Mouse (Mus musculus) heart, embryonic 11.5 days (tissue): ENCODE measurements around the gene Trim69. TPM values are rescaled to one million over a fixed set of nuclear protein-coding genes. Genes with fewer than 3 reads are reported as not detected.

Source experiments
- ATAC-seq: fragments of 200-750 bp; cut with Nextera tagmentation; replicated peaks from 2 replicates; pipeline ENCODE4 v1.8.0; 2017; ENCODE audit warnings: moderate library complexity; ENCODE audit not compliant: insufficient number of reproducible peaks, low FRiP score, low TSS enrichment
- H3K27ac ChIP-seq: fragments of 300-500 bp; sonication (generic); 2 replicates; pipeline ENCODE4 v1.5.1; 2014; ENCODE audit warnings: mild to moderate bottlenecking, low read depth, low read length
- H3K27me3 ChIP-seq: fragments of 300-500 bp; sonication (generic); 2 replicates; pipeline ENCODE4 v1.6.1; 2014; ENCODE audit warnings: mild to moderate bottlenecking, low read length, mixed read lengths; ENCODE audit not compliant: control insufficient read depth, insufficient read depth
- H3K36me3 ChIP-seq: fragments of 300-500 bp; sonication (generic); 2 replicates; pipeline ENCODE4 v1.6.1; 2014; ENCODE audit warnings: mild to moderate bottlenecking, low read length, moderate library complexity, mixed read lengths; ENCODE audit not compliant: control insufficient read depth, insufficient read depth
- H3K4me1 ChIP-seq: fragments of 300-500 bp; sonication (generic); 2 replicates; pipeline ENCODE4 v1.6.1; 2014; ENCODE audit warnings: low read length; ENCODE audit not compliant: control insufficient read depth, insufficient read depth
- H3K4me2 ChIP-seq: fragments of 300-500 bp; sonication (generic); 2 replicates; pipeline ENCODE4 v1.6.1; 2014; ENCODE audit warnings: mild to moderate bottlenecking, moderate library complexity
- H3K4me3 ChIP-seq: fragments of 300-500 bp; sonication (generic); 2 replicates; pipeline ENCODE4 v1.5.1; 2014; ENCODE audit warnings: low read depth, low read length
- H3K9ac ChIP-seq: fragments of 300-500 bp; sonication (generic); 2 replicates; pipeline ENCODE4 v1.6.1; 2014; ENCODE audit warnings: mild to moderate bottlenecking, low read depth, low read length, moderate library complexity
- H3K9me3 ChIP-seq: fragments of 300-500 bp; sonication (generic); replicated peaks from 2 replicates; pipeline ENCODE4 v1.6.1; 2016; ENCODE audit warnings: low read length; ENCODE audit not compliant: control insufficient read depth
- WGBS: fragments of 180-500 bp; shearing (Covaris S2); extraction: QIAGEN DNeasy Blood & Tissue Kit; methylation state at CpG from one replicate; pipeline ENCODE4 v1.1.7; 2014; ENCODE audit not compliant: insufficient replicate concordance; 5-methylcytosine and 5-hydroxymethylcytosine counted together
- polyA plus RNA-seq: library from polyadenylated mRNA; unstranded; fragments of >200 nt; fragmentation: Nextera tagmentation; extraction: Ambion mirVana; gene quantifications from 2 replicates; pipeline ENCODE4 v1.2.1, GENCODE M21; 2014

Gene Trim69
- polyA plus RNA-seq, 1 experiment from 2014 or later = 0.14 TPM

GRCm38 (mm10) chr2:122137839-122138465 lies 22.5 kb upstream of the Trim69 start:
- H3K4me2 ChIP-seq = no peak overlapping the region; the same call in 1 of the 2 replicates
- no peaks in the 10 kb centered on the region for H3K27me3 ChIP-seq
- H3K4me1 ChIP-seq = no peaks in the 10 kb centered on the region
- no peak overlapping the region for H3K4me3 ChIP-seq
- no peaks in the 10 kb centered on the region for H3K36me3 ChIP-seq
- H3K9me3 ChIP-seq = no peaks in the 10 kb centered on the region
- 46% methylated on average over 5 of the region's 5 CpGs for WGBS
- H3K27ac ChIP-seq = no peak overlapping the region
- ATAC-seq = peak; percentile 79
- no peak overlapping the region for H3K9ac ChIP-seq

- Histone ChIP-seq H3K27me3 (no peaks in the 10 kb centered on the region), H3K4me1 (no peaks in the 10 kb centered on the region), H3K9me3 (no peaks in the 10 kb centered on the region), H3K9ac (no peak overlapping the region), H3K4me2 (no peak overlapping the region), H3K36me3 (no peaks in the 10 kb centered on the region), H3K4me3 (no peak overlapping the region), H3K27ac (no peak overlapping the region)
- no peak for ATAC-seq
- 67% methylated on average over 2 of the region's 2 CpGs for WGBS
Measured at GRCm38 (mm10) chr2:122140815-122141214, 19.7 kb upstream of the Trim69 start.

GRCm38 (mm10) chr2:122141332-122141967 lies 19.1 kb upstream of the Trim69 start:
- no peaks in the 10 kb centered on the region for H3K36me3 ChIP-seq
- no peaks in the 10 kb centered on the region for H3K9me3 ChIP-seq
- no peak for ATAC-seq
- no peak overlapping the region for H3K4me2 ChIP-seq
- H3K4me1 ChIP-seq = no peaks in the 10 kb centered on the region
- 70% methylated on average over 5 of the region's 5 CpGs for WGBS
- no peaks in the 10 kb centered on the region for H3K27me3 ChIP-seq
- no peak overlapping the region for H3K9ac ChIP-seq
- H3K4me3 ChIP-seq = no peak overlapping the region
- no peak overlapping the region for H3K27ac ChIP-seq

- Histone ChIP-seq H3K4me2 (no peak overlapping the region), H3K27me3 (no peaks in the 10 kb centered on the region), H3K9ac (no peak overlapping the region), H3K27ac (no peak overlapping the region), H3K9me3 (no peaks in the 10 kb centered on the region), H3K36me3 (no peaks in the 10 kb centered on the region), H3K4me3 (no peak overlapping the region), H3K4me1 (no peaks in the 10 kb centered on the region)
- WGBS = 81% methylated on average over 3 of the region's 3 CpGs
- no peak for ATAC-seq
Measured at GRCm38 (mm10) chr2:122143111-122143510, 17.4 kb upstream of the Trim69 start.

- H3K4me2 ChIP-seq = no peak overlapping the region
- H3K9me3 ChIP-seq = no peaks in the 10 kb centered on the region
- 67% methylated on average over 4 of the region's 4 CpGs for WGBS
- H3K4me3 ChIP-seq = no peak overlapping the region
- no peaks in the 10 kb centered on the region for H3K27me3 ChIP-seq
- H3K9ac ChIP-seq = no peak overlapping the region
- no peak overlapping the region for H3K27ac ChIP-seq
- H3K4me1 ChIP-seq = peaks cover 5% of the 10 kb centered on the region
- H3K36me3 ChIP-seq = no peaks in the 10 kb centered on the region
- no peak for ATAC-seq
Measured at GRCm38 (mm10) chr2:122145756-122146155, 14.7 kb upstream of the Trim69 start.

GRCm38 (mm10) chr2:122146687-122147086 lies 13.8 kb upstream of the Trim69 start:
- Histone ChIP-seq H3K4me3 (no peak overlapping the region), H3K4me2 (peak overlapping the region; percentile 81; the same call in 1 of the 2 replicates), H3K9ac (no peak overlapping the region), H3K27ac (no peak overlapping the region), H3K9me3 (no peaks in the 10 kb centered on the region), H3K27me3 (no peaks in the 10 kb centered on the region), H3K36me3 (no peaks in the 10 kb centered on the region), H3K4me1 (peaks cover 5% of the 10 kb centered on the region)
- ATAC-seq = no peak
- whole genome bisulfite sequencing = 65% methylated on average over 6 of the region's 6 CpGs

- peak within 1 kb of the TSS; percentile 73 for H3K4me3 ChIP-seq
- peak within 1 kb of the TSS; percentile 81 for H3K4me2 ChIP-seq
- peak; percentile 95 for ATAC-seq
- H3K36me3 ChIP-seq = no peaks in the 10 kb centered on the region
- no peaks in the 10 kb centered on the region for H3K27me3 ChIP-seq
- H3K9ac ChIP-seq = peak within 1 kb of the TSS; percentile 87
- H3K27ac ChIP-seq = peak within 1 kb of the TSS; percentile 76
- peaks cover 5% of the 10 kb centered on the region for H3K4me1 ChIP-seq
- no peaks in the 10 kb centered on the region for H3K9me3 ChIP-seq
- under 1% methylated on average over 40 of the region's 40 CpGs for WGBS
Measured at GRCm38 (mm10) chr2:122147508-122148241, 12.8 kb upstream of the Trim69 start, which contains the start of gene B2m. TSS of gene B2m (plus strand) at chr2:122147686.

GRCm38 (mm10) chr2:122148242-122148917 lies 12.1 kb upstream of the Trim69 start:
- ATAC-seq = no peak
- H3K9ac ChIP-seq = peak overlapping the region; percentile 87

More at GRCm38 (mm10) chr2:122148242-122148917, 12.1 kb upstream of the Trim69 start:
- Histone ChIP-seq H3K36me3 (no peaks in the 10 kb centered on the region), H3K9me3 (no peaks in the 10 kb centered on the region), H3K27ac (peak overlapping the region; percentile 76), H3K27me3 (no peaks in the 10 kb centered on the region), H3K4me1 (peaks cover 5% of the 10 kb centered on the region), H3K4me2 (peak overlapping the region; percentile 81), H3K4me3 (peak overlapping the region; percentile 73)
- 31% methylated on average over 18 of the region's 18 CpGs for WGBS
